Mouse (Mus musculus) heart, embryonic 13.5 days (tissue): ENCODE results near the gene Arhgef17. TPM values are rescaled to one million over a fixed set of nuclear protein-coding genes. Genes with fewer than 3 reads are reported as not detected.

Source experiments
- ATAC-seq: fragments of 200-750 bp; cut with Nextera tagmentation; 2 replicates; pipeline ENCODE4 v1.8.0; 2017; ENCODE audit warnings: moderate TSS enrichment; ENCODE audit not compliant: insufficient number of reproducible peaks, low FRiP score, low TSS enrichment; ENCODE audit errors: extremely low read depth
- H3K27ac ChIP-seq: fragments of 300-500 bp; sonication (generic); replicated peaks from 2 replicates; pipeline ENCODE4 v1.5.1; 2015; ENCODE audit warnings: moderate library complexity, mild to moderate bottlenecking, inconsistent platforms
- H3K27me3 ChIP-seq: fragments of 300-500 bp; sonication (generic); replicated peaks from 2 replicates; pipeline ENCODE4 v1.6.1; 2015; ENCODE audit warnings: mild to moderate bottlenecking, inconsistent platforms
- H3K36me3 ChIP-seq: fragments of 300-500 bp; sonication (generic); 2 replicates; pipeline ENCODE4 v1.6.1; 2015; ENCODE audit warnings: mild to moderate bottlenecking, inconsistent platforms
- H3K4me1 ChIP-seq: fragments of 300-500 bp; sonication (generic); 2 replicates; pipeline ENCODE4 v1.6.1; 2015; ENCODE audit warnings: inconsistent platforms
- H3K4me2 ChIP-seq: fragments of 300-500 bp; sonication (generic); 2 replicates; pipeline ENCODE4 v1.6.1; 2015; ENCODE audit warnings: inconsistent platforms, mild to moderate bottlenecking, moderate library complexity
- H3K4me3 ChIP-seq: fragments of 300-500 bp; sonication (generic); 2 replicates; pipeline ENCODE4 v1.5.1; 2015; ENCODE audit warnings: moderate library complexity, mild to moderate bottlenecking, inconsistent platforms
- H3K9ac ChIP-seq: fragments of 300-500 bp; sonication (generic); 2 replicates; pipeline ENCODE4 v1.6.1; 2015; ENCODE audit warnings: inconsistent platforms, mild to moderate bottlenecking, moderate library complexity
- H3K9me3 ChIP-seq: fragments of 300-500 bp; sonication (generic); 2 replicates; pipeline ENCODE4 v1.6.1; 2016; ENCODE audit warnings: inconsistent platforms
- WGBS: fragments of 180-500 bp; shearing (Covaris S2); methylation state at CpG from one replicate; pipeline ENCODE4 v1.1.7; 2015; ENCODE audit warnings: mixed read lengths; 5-methylcytosine and 5-hydroxymethylcytosine counted together
- polyA plus RNA-seq: library from polyadenylated mRNA; unstranded; fragments of >200 nt; fragmentation: Nextera tagmentation; extraction: Ambion mirVana; gene quantifications from 2 replicates; pipeline ENCODE4 v1.2.1, GENCODE M21; 2015

Gene Arhgef17
- polyA plus RNA-seq, 1 experiment from 2014 or later: 5.2 TPM

GRCm38 (mm10) chr7:100941169-100941568 lies 9.3 kb upstream of the Arhgef17 start:
- Histone ChIP-seq H3K4me2 (no peak overlapping the region), H3K4me1 (peaks cover 18% of the 10 kb centered on the region), H3K9ac (no peak overlapping the region), H3K4me3 (no peak overlapping the region), H3K36me3 (no peaks in the 10 kb centered on the region), H3K27ac (no peak overlapping the region), H3K9me3 (no peaks in the 10 kb centered on the region), H3K27me3 (peaks cover 18% of the 10 kb centered on the region)
- WGBS: 26% methylated on average over 5 of the region's 5 CpGs
- no peak for ATAC-seq

- no peak overlapping the region for H3K4me3 ChIP-seq
- H3K9me3 ChIP-seq: no peaks in the 10 kb centered on the region
- H3K4me1 ChIP-seq: peaks cover 14% of the 10 kb centered on the region
- no peak overlapping the region for H3K27ac ChIP-seq
- no peak overlapping the region for H3K4me2 ChIP-seq
- peaks cover 6% of the 10 kb centered on the region; the same call in 1 of the 2 replicates for H3K27me3 ChIP-seq
- 74% methylated on average over 16 of the region's 16 CpGs for WGBS
- H3K9ac ChIP-seq: no peak overlapping the region
- H3K36me3 ChIP-seq: no peaks in the 10 kb centered on the region
- ATAC-seq: no peak
Measured at GRCm38 (mm10) chr7:100938106-100938505, 6.2 kb upstream of the Arhgef17 start.

GRCm38 (mm10) chr7:100937481-100937880 lies 5.6 kb upstream of the Arhgef17 start:
- Histone ChIP-seq H3K4me3 (no peak overlapping the region), H3K4me1 (peaks cover 12% of the 10 kb centered on the region), H3K9ac (no peak overlapping the region), H3K36me3 (no peaks in the 10 kb centered on the region), H3K9me3 (no peaks in the 10 kb centered on the region), H3K4me2 (no peak overlapping the region), H3K27ac (no peak overlapping the region), H3K27me3 (peaks cover 6% of the 10 kb centered on the region; the same call in 1 of the 2 replicates)
- WGBS: 77% methylated on average over 3 of the region's 3 CpGs
- no peak for ATAC-seq

- H3K27me3 ChIP-seq: peaks cover 6% of the 10 kb centered on the region; the same call in 1 of the 2 replicates
- H3K9ac ChIP-seq: no peak overlapping the region
- H3K4me1 ChIP-seq: peaks cover 29% of the 10 kb centered on the region
- no peaks in the 10 kb centered on the region for H3K9me3 ChIP-seq
- H3K4me2 ChIP-seq: no peak overlapping the region
- H3K4me3 ChIP-seq: no peak overlapping the region
- peaks cover 5% of the 10 kb centered on the region; the same call in 1 of the 2 replicates for H3K36me3 ChIP-seq
- H3K27ac ChIP-seq: no peak overlapping the region
- ATAC-seq: no peak
Measured at GRCm38 (mm10) chr7:100933520-100933919, 1.6 kb upstream of the Arhgef17 start.

GRCm38 (mm10) chr7:100932481-100933007 lies 637 bp upstream of the Arhgef17 start:
- H3K36me3 ChIP-seq: peaks cover 5% of the 10 kb centered on the region; the same call in 1 of the 2 replicates
- peak overlapping the region; percentile 84 for H3K4me3 ChIP-seq
- no peaks in the 10 kb centered on the region for H3K9me3 ChIP-seq
- peak; percentile 67 for ATAC-seq
- H3K4me2 ChIP-seq: peak overlapping the region; percentile 83
- H3K27ac ChIP-seq: peak overlapping the region; percentile 98
- H3K27me3 ChIP-seq: peaks cover 6% of the 10 kb centered on the region; the same call in 1 of the 2 replicates
- peak overlapping the region; percentile 97 for H3K9ac ChIP-seq
- WGBS: under 1% methylated on average over 27 of the region's 27 CpGs
- H3K4me1 ChIP-seq: peaks cover 35% of the 10 kb centered on the region

GRCm38 (mm10) chr7:100931316-100931925 lies 486 bp downstream of the Arhgef17 start:
- peak overlapping the region; percentile 84 for H3K4me3 ChIP-seq
- peaks cover 5% of the 10 kb centered on the region; the same call in 1 of the 2 replicates for H3K36me3 ChIP-seq
- H3K27me3 ChIP-seq: peaks cover 6% of the 10 kb centered on the region; the same call in 1 of the 2 replicates
- H3K4me1 ChIP-seq: peaks cover 47% of the 10 kb centered on the region
- H3K9ac ChIP-seq: peak overlapping the region; percentile 97
- no peaks in the 10 kb centered on the region for H3K9me3 ChIP-seq
- H3K27ac ChIP-seq: peak overlapping the region; percentile 98
- H3K4me2 ChIP-seq: peak overlapping the region; percentile 83
- 1% methylated on average over 73 of the region's 73 CpGs for WGBS
- ATAC-seq: no peak

- Histone ChIP-seq H3K9ac (peak overlapping the region; percentile 97), H3K4me3 (peak overlapping the region; percentile 84), H3K36me3 (peaks cover 5% of the 10 kb centered on the region; the same call in 1 of the 2 replicates), H3K9me3 (no peaks in the 10 kb centered on the region), H3K27me3 (peaks cover 6% of the 10 kb centered on the region; the same call in 1 of the 2 replicates), H3K4me1 (peaks cover 53% of the 10 kb centered on the region), H3K4me2 (peak overlapping the region; percentile 83), H3K27ac (peak overlapping the region; percentile 98)
- WGBS: 2% methylated on average over 53 of the region's 53 CpGs
- no peak for ATAC-seq
Measured at GRCm38 (mm10) chr7:100930619-100931315, 1.1 kb downstream of the Arhgef17 start.

GRCm38 (mm10) chr7:100929639-100930303 lies 2.1 kb downstream of the Arhgef17 start:
- peak overlapping the region; percentile 83 for H3K4me2 ChIP-seq
- H3K27ac ChIP-seq: no peak overlapping the region
- peaks cover 5% of the 10 kb centered on the region; the same call in 1 of the 2 replicates for H3K36me3 ChIP-seq
- peak overlapping the region; percentile 84 for H3K4me3 ChIP-seq
- H3K27me3 ChIP-seq: peaks cover 6% of the 10 kb centered on the region; the same call in 1 of the 2 replicates
- no peak for ATAC-seq
- 57% methylated on average over 19 of the region's 19 CpGs for WGBS
- H3K9me3 ChIP-seq: no peaks in the 10 kb centered on the region
- peaks cover 63% of the 10 kb centered on the region for H3K4me1 ChIP-seq
- peak overlapping the region; percentile 97 for H3K9ac ChIP-seq

GRCm38 (mm10) chr7:100928456-100928855 lies 3.5 kb downstream of the Arhgef17 start:
- Histone ChIP-seq H3K9ac (peak overlapping the region; percentile 97), H3K36me3 (peaks cover 5% of the 10 kb centered on the region; the same call in 1 of the 2 replicates), H3K9me3 (no peaks in the 10 kb centered on the region), H3K4me2 (peak overlapping the region; percentile 83), H3K4me1 (peaks cover 76% of the 10 kb centered on the region), H3K27me3 (no peaks in the 10 kb centered on the region), H3K4me3 (peak overlapping the region; percentile 84), H3K27ac (no peak overlapping the region)
- no peak for ATAC-seq
- WGBS: 37% methylated on average over 9 of the region's 9 CpGs

- 7% methylated on average over 7 of the region's 7 CpGs for WGBS
- Histone ChIP-seq H3K4me3 (peak overlapping the region; percentile 84), H3K4me1 (peaks cover 81% of the 10 kb centered on the region), H3K36me3 (peaks cover 13% of the 10 kb centered on the region), H3K9ac (peak overlapping the region; percentile 97), H3K9me3 (no peaks in the 10 kb centered on the region), H3K27ac (peak overlapping the region; percentile 70), H3K27me3 (no peaks in the 10 kb centered on the region), H3K4me2 (peak overlapping the region; percentile 83)
- ATAC-seq: no peak
Measured at GRCm38 (mm10) chr7:100927287-100928000, 4.5 kb downstream of the Arhgef17 start.
